Mouse (Mus musculus) neutrophil, adult 59 days (primary cell): ENCODE results near the gene Klc4. TPM values are rescaled to one million over a fixed set of nuclear protein-coding genes. Genes with fewer than 3 reads are reported as not detected.

Experiments used
- total RNA-seq, 2 experiments: library from RNA; stranded (reverse); gene quantifications; 1 replicate in 1 of 2; 2 replicates in 1 of 2; pipeline ENCODE4 v1.2.4; 2023

Gene Klc4
- 10 to 100 TPM; 22.9 to 26.0 TPM for total RNA-seq

DNA sequence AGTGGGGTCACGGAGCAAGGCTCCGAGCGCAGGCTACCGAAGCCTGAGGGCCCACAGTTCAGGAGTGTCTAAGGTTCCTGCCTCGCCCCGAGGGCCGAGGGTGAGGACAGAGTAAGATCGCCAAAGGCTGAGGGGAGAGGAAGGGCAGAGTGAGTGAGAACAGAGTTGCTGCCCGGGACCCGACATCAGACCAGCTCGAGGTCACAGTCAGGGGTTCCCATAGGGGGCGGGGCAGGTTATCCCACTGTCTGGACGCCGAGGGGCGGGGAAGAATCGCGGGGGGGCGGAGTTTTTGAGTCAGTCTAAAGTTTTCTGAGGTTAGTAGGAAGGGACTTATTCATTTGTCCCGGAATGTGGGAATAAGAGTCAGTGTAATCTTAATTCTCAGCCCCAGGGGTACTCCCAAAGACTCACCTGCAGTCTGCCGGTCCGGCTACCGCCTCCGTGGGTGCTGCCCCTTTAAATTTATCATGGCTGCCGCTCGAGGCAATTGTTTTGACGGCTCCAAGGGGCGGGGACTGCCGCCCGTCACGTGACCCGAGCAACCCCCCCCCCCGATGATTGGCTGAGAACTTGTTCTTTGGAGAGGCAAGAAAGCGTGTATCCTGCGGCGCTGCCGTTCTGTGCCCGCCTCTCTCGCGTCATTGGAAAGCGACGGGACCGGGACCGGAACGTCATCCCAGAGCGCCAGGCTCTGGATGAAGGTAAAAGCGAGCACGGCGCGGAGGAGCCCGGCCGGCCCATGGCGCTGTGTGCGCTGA is at the start of gene Klc4, which contains the start of gene Mrpl2:
TSS of gene Klc4 (minus strand) at position 462 of the 761 bp plus-strand sequence.
TSS of gene Mrpl2 (plus strand) at position 669 of the 761 bp plus-strand sequence.

DNA sequence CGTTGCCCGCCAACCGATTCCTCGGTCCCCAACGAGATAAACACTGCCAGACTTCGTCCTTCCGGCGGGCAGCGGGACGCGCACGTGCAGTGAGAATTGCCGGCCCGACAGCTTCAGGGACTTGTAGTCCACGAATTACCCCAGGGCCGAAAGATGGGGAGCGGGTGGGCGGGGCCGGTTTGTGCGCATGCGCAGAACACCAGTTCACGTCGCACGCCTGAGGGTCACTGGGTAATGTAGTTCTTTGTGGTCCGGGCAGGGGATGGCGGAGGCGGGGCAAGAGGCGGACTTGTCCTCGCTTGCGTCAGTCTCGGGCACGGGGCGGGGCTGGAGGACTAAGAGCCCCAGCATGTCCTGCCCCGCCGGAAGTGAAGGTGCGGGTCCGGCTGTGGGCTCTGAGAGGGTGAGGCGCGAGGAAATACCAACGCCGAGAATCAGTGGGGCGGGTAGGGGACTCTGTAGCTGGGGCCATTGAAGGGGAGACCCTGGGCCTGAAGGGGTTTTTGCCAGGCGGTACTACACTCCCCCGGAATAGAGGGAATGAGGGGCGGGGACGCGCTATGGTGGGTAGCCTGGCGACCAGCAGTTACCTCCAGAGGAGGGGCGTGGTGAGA is 35.0 kb upstream of the Klc4 start, which contains the start of gene Klhdc3:
TSS of gene Klhdc3 (minus strand) at position 155 of the 614 bp plus-strand sequence.

DNA sequence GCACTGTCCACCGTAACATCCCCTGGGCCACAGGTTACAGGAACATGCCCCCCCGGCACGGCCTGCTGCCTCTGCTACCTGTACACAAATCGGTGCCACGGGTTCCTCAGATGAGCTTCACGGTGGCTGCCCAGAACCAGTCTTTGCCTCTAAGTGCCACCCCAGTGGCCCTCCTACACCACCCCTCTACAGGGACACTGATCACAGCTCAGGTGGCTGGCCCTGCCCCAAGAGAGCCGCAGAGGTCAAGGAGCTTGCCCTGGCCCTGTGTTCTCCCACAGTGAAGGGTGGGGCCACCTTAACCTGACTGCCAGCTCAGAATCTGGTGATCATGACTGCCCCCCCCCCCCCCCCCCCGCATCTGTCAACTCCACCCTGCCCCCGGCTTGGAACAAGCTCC is 32.6 kb upstream of the Klc4 start, which contains the start of gene Mea1:
TSS of gene Mea1 (plus strand) at position 378 of the 400 bp plus-strand sequence.

DNA sequence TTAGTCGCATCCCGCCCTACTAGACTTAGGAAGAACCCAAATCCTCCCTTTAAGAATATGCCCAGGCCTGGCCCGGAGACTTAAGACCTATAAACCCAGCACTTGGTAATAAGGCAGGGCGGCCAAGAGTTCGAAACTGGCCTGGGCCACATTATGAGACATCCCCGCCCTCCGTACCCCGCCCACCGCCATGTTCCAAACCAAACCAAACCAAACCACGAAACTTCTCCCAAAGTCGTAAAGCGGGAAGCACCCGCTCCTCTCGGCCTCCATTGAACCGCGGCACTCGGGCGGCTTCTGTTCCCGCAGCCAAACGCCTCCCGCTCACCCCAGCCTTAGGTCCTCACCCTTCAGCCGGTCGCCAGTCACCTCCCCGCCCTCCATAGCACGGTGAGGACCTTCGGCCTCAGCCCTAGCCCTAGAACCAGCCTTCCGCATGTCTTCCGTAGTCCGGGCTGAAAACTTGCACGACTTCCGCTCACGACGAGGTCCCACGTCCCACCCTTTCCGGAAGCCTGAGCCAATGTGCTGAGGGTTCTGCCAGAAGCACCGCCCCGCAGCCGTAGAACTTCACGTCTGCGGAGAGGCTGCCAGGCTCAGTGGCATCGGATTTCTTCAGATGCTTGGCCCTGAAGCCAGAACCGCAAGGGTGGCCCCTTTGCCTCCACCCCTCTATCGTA is 28.2 kb upstream of the Klc4 start, which contains the start of gene Rrp36:
TSS of gene Rrp36 (minus strand) at position 503 of the 680 bp plus-strand sequence.

DNA sequence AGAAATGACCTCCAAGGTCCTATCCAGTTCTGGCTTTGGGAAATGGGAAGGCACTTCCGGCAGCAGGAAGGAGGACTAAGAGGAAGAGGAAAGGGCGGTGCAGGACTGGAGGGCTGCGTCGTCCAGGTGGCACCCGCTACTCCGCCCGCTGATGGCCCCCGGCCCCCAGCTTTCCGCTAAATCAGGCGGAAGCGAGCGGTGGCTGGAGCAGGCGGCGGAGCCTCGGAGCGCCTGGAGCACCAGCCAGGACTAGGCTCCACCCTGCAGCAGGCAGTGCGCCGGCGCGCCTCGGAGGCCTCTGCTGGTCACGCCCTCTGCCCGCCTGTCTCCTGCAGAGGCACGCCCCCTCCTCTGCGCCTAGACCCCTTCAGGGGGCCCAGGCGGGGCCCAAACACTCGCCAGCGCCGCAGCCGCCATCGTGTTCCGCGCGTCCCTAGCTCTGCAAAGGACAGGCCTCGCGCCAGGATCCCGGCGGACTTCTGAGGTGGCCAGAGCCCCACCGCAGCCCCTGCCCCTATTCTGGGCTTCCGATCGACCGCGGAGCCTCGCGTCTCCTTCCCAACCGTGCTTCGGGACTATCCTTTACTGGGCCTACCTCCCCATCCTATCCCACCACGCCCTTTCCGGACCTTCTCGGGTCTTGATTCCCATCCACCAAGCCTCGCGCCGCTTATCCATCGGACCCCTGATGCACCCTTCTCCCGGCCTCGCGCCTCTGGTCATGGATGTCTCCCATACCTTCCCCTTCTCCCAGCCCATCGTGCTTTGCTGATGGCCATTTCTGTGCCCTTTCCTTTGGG is 4.6 kb upstream of the Klc4 start, which contains the start of gene Cul7:
TSS of gene Cul7 (plus strand) at position 106 of the 800 bp plus-strand sequence.

DNA sequence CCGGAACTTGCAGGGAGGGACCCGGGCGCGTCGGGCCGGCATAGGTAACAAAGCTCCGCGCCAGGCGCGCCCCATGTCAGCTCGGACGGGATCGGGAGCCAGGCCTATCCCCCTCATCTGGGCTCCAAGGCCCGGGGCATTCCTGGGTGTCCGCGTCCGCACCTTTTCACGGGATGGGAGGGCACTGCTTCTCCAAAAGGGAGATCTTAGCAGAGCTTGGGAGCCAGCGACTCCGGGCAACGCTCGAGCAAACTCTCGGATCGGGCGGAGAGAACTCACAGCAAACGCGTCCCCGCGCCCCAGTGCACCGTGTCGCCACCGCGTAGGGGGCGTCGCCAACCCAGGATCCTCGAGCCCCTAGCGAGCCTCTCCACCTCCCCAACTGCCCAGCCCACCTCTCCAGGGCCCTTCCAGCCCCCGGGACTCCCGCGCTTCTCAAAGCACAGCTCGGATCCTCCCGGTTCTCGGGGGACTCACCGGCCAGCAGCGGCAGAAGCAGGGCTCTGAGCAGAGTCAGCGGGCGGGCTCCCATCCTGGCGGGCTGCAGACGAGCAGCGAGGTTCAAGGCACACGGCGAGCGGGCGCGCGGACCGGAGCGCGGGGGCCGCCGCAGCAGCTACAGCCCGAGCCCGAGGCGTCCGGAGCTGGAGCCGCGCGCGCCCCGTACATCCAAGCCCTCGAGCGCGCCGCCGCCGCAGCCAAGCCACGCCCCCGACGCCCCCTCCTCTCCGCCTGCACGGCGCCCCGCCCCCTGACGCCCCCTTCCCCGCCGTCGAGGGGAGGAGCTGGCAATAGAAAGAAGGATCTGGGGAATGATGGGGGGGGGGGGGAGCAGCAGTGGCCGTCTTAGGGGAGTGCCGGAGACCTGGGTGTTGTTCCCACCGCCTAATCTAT is 16.8 kb downstream of the Klc4 start, which contains the start of gene Ptk7:
TSS of gene Ptk7 (minus strand) at position 714 of the 894 bp plus-strand sequence.

Other genes with a start within 250 kb of the Klc4 start
- gene Crip3, start 217.1 kb downstream of the Klc4 start, total RNA-seq, result not detected
- not detected for gene Slc22a7, start 207.6 kb downstream of the Klc4 start, total RNA-seq
- not detected for gene Ttbk1, start 158.3 kb downstream of the Klc4 start, total RNA-seq
- gene Dnph1, start 149.3 kb downstream of the Klc4 start, total RNA-seq, result 1 to 10 TPM; 3.7 to 5.4 TPM
- gene Cul9, start 99.6 kb downstream of the Klc4 start, total RNA-seq, result 1 to 10 TPM; 3.3 to 4.3 TPM
- gene Srf, start 89.8 kb downstream of the Klc4 start, total RNA-seq, result 10 to 100 TPM; 51.5 to 56.3 TPM
- gene Ptk7, start 16.5 kb downstream of the Klc4 start, total RNA-seq, result under 1 TPM; 0.33 to 0.57 TPM
- gene Mrpl2, start 207 bp upstream of the Klc4 start, total RNA-seq, result 10 to 100 TPM; 22.4 to 22.6 TPM
- 1 to 10 TPM; 3.5 to 3.6 TPM for gene Cul7, start 4.3 kb upstream of the Klc4 start, total RNA-seq
- gene Rrp36, start 28.3 kb upstream of the Klc4 start, total RNA-seq, result 10 to 100 TPM; 13.3 to 16.9 TPM
- gene Mea1, start 32.8 kb upstream of the Klc4 start, total RNA-seq, result 10 to 100 TPM; 41.6 to 50.6 TPM
- 10 to 100 TPM; 48.5 to 51.8 TPM for gene Klhdc3, start 34.9 kb upstream of the Klc4 start, total RNA-seq
- gene Ppp2r5d, start 59.1 kb upstream of the Klc4 start, total RNA-seq, result 10 to 100 TPM; 24.7 to 30.7 TPM
- 10 to 100 TPM; 19.7 to 20.7 TPM for gene Pex6, start 65.4 kb upstream of the Klc4 start, total RNA-seq
- 1 to 10 TPM; 3.2 to 4.0 TPM for gene Gnmt, start 83.1 kb upstream of the Klc4 start, total RNA-seq
- gene Cnpy3, start 106.2 kb upstream of the Klc4 start, total RNA-seq, result 100 to 1,000 TPM in 1 of 2 experiments, 10 to 100 TPM in 1; 84.1 to 101 TPM
- gene Ptcra, start 117.7 kb upstream of the Klc4 start, total RNA-seq, result not detected
- 10 to 100 TPM in 1 of 2 experiments, 1 to 10 TPM in 1; 9.7 to 10.0 TPM for gene 2310039H08Rik, start 126.6 kb upstream of the Klc4 start, total RNA-seq
- 10 to 100 TPM; 39.7 to 45.5 TPM for gene Rpl7l1, start 136.7 kb upstream of the Klc4 start, total RNA-seq
- gene Bicral, start 212.5 kb upstream of the Klc4 start, total RNA-seq, result 10 to 100 TPM; 33.6 to 43.1 TPM
- 10 to 100 TPM; 12.2 to 13.9 TPM for gene Tbcc, start 244.7 kb upstream of the Klc4 start, total RNA-seq